Mouse (Mus musculus): Measurements from ENCODE around the gene Serpine3.

GRCm38 (mm10) chr14:62639111-62639510 lies 24.4 kb upstream of the Serpine3 start:
- peak; percentile 29; the same call in 1 of the 2 replicates for TF ChIP-seq CTCF (IDR thresholded peaks at IDR 0.05; ENCODE audit: low read depth)
- TF ChIP-seq EP300 (IDR thresholded peaks at IDR 0.05; ENCODE audit: low read depth), result no peak

Measured in liver, embryonic 14.5 days (tissue).